Mouse (Mus musculus) megakaryocyte, adult 5-6 weeks (primary cell): ENCODE results near the gene Hrh1. TPM values are rescaled to one million over a fixed set of nuclear protein-coding genes. Genes with fewer than 3 reads are reported as not detected.

Source experiments
- ATAC-seq: 2 replicates; pipeline ENCODE4 v1.8.0; 2016; ENCODE audit warnings: mild to moderate bottlenecking, inconsistent platforms; ENCODE audit not compliant: poor library complexity, severe bottlenecking
- total RNA-seq, 2 experiments: library from RNA; stranded (forward) in 1 of 2; stranded (reverse) in 1 of 2; fragments of 153-499, 151-499 nt in 1 of 2; fragments of 221-1000, 200-1000 nt in 1 of 2; gene quantifications; 2 replicates each; pipeline versions ENCODE4 v1.2.3 to v1.2.4; 2015 to 2017

The Hrh1 gene
- total RNA-seq, 2 experiments from 2014 or later: 0.78 to 1.1 TPM

DNA sequence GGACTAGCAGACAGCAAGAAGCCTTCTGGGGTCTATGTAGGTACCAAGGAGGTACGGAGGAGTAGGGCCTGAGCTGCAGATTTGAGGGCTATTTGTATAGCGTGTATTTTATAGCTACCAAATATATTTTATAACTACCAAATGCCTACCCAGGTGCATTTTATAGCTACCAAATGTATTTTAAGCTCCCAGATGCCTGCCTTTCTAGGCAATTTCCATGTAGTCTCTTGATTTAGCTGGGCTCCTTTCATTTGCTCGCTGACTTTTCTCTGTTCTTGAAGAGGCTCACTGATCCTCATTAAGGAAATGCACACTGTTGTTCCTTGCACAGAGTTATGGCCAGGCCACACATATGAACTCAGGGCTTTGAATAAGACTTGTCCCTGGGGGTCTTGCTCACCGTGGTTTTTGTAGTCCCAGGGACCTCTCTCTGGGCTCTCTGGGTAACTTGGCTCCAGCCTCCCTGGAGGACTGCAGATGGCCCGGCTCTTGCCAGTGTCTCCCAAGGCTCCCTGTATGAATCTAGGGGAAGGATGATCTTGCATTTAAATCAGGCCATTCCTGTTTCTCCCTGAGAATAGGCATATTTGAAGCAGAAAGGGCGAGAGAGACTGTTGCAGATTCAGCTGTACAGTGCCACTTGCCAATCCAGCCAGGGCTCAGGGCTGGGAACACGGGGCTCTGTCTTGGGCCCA, 7.2 kb downstream of the Hrh1 start:
- no peak for ATAC-seq

DNA sequence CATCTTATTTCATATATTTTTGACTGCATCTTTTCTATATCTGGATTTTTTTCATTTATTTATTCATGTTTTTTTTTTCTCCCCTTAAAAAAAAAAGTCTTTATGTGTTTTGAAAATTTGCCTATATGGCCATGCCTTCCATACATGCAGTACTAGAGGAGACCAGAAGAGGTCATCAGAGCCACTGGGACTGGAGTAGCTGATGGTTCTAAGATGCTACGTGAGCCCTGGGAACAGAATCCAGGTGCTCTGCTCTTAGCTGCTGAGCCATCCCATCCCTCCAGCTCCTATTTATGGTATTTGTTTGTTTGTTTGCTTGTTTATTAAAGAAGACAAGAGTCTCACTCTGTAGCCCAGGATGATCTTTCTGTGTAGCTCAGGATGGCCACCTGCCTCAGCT, 8.9 kb downstream of the Hrh1 start:
- ATAC-seq: no peak

- ATAC-seq: no peak
Observed at GRCm38 (mm10) chr6:114407049-114407448, 9.3 kb downstream of the Hrh1 start.

- no peak for ATAC-seq
Observed at GRCm38 (mm10) chr6:114408278-114408677, 10.5 kb downstream of the Hrh1 start.

- no peak for ATAC-seq
Observed at GRCm38 (mm10) chr6:114411913-114412312, 14.2 kb downstream of the Hrh1 start.

DNA sequence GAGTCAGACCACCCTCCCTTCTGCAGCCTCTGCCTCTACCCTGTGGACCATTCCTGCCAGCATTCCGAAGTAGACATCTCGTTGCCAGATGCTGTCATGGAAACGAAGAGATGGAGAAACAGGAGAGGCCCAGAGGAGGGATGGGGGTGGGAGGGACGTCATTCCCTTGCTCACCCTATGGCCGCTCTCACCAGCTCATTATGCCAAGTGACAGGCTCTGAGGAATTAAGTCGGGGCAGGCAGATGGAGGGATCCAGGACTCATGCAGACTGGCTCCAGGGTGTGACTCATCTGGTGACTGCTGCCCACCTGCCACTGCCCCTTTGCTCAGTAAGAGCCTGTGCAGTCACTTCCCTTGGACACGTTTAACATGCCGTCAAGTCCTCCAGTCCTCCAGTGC, 16.8 kb downstream of the Hrh1 start:
- no peak for ATAC-seq

DNA sequence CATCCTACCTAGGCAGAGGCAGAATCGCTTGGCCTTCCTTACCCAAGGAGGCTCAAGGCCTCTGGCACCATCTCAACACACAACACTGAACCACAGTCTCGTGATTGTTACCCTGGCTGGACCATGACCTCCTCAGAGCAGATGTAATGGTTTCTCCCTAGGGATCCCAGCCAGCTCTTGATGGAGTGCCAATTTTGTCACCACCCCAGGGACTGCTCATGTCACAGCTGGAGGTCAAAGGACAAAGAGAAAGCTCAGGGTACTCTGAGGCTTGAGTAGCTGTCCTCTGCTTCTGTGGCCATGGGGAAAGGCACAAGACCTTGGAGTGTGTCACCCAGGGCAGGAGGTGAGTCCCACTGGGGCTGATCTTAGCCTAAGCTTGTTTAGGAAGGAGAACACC, 20.3 kb downstream of the Hrh1 start:
- ATAC-seq: no peak

DNA sequence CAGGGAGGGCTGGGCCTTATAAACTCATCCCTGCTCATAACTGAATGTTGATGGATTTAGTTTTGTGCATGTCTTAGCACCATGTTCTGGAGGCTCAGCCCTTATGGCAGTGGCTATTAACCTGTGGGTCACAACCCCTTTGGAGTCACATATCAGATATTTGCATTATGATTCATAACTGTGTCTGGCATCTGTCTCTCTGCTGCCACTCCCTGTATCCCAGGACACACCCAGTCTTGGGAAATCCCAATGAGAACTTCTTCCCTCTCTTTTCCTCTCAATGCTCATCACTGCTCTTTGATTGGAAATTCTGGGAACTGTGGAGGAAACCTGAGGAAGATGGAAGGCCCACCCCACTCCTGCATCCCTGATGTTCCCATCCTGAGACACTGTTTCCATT, 23.3 kb downstream of the Hrh1 start:
- no peak for ATAC-seq

GRCm38 (mm10) chr6:114423051-114423676, 25.4 kb downstream of the Hrh1 start:
- no peak for ATAC-seq

- no peak for ATAC-seq
Observed at GRCm38 (mm10) chr6:114425343-114425742, 27.6 kb downstream of the Hrh1 start.

DNA sequence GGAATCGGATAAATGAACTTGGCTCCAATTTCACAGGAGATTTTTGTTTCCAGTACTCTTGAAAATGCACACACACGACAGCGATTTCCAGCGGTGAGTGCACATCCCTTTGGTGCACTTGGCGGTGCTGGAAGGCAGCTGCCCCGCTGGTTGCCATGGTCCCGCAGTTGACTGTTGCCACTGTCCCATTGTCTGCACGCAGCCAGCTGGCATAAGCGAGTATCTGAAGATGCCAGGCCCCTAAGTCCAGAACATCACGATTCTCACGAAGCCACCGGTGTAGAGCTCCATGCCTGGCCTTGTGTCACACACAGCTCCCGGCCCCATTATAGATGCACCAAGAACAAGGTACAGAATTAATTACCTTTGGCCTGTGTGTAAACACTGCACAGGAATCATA, 29.9 kb downstream of the Hrh1 start:
- ATAC-seq: no peak

DNA sequence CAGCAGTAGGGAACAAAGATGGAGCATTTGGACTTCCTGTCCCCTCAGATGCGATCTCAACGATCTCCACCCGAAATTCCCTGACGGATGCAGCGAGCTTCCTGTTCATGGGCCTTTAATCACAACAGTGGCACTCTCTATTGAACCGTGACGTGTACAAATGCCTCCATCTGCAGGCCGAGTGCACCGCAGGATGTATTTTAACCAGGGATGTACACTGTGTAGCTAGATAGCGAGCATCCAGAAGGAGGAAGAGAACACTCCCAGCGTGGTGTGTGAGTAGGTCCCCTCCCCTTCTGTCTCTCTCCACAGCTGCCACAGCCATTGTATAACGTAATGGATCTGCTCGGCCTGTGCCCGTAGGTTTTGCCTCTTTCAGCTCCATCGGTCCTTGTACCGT, 31.1 kb downstream of the Hrh1 start:
- no peak for ATAC-seq

DNA sequence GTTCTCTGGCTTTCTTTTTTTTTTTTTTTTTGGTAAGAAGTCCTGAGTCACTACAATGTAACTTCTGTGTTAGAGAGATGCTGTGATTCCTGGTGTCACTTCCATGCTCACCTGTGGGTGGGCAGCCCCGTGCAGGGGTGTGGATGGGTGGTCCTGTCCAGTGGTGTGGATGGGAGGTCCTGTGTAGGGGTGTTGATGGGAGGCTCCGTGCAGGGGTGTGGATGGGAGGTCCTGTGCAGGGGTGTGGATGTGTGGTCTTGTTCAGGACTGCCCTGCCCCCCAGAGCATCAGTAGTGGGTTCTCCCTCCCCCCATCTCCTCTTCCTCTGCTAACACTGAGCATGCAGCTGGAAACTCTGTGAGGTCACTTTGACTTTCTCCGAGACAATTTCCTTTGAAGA, 34.9 kb downstream of the Hrh1 start:
- no peak for ATAC-seq

DNA sequence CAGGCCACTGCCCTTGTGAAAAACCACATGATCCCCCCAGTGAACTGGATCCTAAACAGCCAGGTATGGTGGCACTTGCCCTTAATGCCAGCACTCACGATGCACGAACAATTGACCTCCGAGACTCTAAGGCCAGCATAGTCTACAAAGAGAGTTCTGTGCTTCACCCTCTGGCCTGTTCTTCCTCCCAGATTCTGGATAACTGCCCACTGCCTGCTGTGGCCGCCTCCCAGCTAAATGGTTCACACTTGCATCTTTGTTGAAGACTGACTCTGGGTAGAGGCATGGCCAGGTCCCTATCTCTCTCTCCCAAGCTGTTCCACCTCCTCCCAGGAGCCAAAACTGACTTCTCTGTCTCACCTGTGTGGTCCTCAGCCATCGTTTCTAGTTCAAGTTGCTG, 36.8 kb downstream of the Hrh1 start:
- ATAC-seq: no peak

- ATAC-seq: no peak
Observed at GRCm38 (mm10) chr6:114440302-114440701, 42.6 kb downstream of the Hrh1 start.

DNA sequence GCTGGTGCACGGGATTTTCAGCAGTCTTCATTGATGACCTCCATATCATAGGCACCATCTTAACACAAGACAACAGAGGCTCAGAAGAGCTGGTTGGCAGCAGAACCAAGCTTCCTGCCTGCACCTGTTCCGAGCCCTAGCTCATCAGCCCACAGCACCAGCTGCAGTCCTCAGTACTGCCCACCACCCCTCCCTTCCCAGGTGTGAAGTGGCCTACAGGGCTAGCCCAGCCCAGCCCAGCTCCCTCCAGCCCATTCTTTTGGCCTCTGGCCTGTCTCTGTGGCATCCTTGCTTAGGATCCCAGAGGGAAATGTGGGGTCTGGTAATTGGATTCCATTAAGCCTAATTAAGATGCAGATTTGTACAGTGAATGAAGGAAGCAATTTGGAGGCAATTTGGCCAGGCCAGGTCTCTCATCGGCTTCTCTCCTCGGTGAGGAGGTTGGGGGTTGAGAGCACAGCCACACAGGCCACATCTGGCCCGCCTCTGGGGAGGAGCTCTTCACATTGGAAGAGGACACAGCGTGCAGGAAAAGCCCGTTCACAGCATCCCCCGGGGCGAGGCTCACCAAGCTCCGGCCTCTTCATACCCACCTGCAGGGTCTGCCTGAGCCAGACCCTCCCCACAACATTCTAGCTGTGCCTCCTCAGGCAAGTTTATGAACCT, 43.2 kb downstream of the Hrh1 start:
- ATAC-seq: no peak

DNA sequence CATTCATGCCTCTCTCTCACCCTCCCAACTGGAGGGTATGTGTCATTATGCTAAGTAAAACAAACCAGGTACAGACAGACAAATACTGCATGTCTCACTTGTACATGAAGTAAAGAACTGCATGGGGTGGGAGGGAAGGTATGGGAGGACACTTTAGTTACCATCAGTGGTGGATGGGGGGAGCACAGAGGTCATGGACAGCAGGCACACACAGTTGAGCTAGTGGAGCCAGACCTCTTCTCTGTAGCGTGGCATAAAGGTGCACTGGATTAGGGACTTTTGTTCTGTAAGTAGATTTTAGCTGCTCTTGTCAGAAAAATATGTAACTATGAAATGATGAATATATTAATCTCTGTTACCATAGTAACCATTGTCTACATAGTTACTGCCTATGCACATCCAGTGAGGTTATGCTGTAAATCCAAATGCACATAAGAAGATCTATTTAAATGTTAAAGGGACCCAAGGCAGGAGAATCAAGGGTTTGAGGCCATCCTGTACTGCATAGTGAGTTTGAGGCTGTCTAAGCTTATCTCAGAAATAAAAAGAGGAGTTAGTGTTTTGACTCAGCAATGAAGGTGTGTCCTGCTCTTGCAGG, 46.6 kb downstream of the Hrh1 start:
- ATAC-seq: no peak

DNA sequence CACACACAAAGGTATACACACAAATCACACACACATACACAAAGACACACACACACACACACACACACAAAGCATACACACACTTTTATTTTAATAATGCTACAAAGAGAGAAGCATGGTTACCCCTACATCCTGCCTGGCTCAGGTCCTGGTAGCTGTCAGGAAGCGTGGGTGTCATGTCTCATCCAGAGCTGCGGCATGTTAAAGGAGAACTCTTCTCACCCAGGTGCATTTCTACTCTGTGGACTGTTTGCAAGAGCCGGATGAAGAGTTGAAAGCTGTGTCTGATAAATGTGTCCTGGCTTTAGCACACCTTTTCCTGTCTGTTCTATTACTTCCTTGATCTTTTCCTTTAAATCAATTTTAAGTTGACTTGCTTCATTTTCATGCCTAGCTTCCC, 47.2 kb downstream of the Hrh1 start:
- ATAC-seq: no peak

- ATAC-seq: no peak
Observed at GRCm38 (mm10) chr6:114448888-114449287, 51.2 kb downstream of the Hrh1 start.

DNA sequence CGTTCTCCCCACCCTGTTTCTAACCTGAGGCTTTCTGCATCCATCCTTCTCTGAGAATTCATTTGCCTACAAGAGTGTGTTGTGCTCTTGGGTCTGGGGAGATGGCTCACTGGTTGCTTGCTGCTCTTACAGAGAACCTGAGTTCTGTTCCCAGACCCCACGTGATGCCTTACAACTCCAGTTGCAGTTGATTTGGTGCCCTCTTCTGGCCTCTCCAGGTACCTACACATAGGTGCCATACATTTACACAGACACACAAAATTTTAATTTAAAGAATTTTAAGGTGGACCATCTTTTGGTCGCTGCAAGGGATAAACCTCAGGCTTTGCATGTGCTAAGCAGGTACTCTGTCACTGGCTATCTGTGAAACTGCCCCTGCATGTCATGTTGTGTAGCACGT, 57.5 kb downstream of the Hrh1 start:
- ATAC-seq: no peak

DNA sequence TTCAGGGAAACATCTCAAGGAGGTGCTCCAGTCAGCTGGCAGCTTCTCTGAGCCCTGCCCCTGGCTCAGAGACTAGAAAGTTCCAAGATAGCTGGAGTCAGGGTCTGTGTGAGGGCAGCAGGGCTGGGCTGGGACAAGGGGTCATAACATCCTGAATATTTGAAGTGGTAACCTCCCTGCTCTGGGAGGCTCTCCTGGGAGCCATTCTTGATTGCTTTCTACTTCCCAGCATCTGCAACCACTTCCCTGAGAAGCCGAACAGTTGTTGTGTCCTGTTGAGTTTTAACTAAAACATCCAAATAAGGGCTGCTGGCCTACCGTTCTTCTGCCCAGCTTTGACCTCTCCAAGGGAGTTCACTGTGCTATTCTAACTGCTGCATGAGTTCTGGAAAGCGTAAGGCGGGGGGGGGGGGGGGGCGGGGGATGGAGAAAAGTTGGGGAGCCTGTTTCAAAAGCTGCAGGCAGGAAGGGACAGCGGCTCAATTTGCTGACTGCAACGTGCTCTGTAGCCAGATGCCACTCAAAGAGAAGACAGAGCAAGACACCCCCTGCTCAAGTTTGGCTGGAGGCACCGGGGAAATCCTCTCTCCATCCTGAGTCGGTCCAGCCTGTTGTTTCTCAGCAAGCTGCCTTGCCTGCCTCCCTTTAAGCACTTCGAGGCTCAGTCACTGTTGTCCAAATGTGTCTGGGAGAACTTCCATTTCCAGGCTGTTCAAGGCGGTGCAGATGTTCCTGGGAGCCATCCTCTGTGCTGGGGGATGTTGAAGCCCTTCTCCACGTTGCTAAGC, 58.7 kb downstream of the Hrh1 start:
- no peak for ATAC-seq
